Mouse (Mus musculus) stomach, postnatal 0 days (tissue): ENCODE data around the gene Ank3. TPM values are rescaled to one million over a fixed set of nuclear protein-coding genes. Genes with fewer than 3 reads are reported as not detected.
A peak's percentile ranks its signal among the peaks of the same experiment; 100 is the strongest.

ENCODE experiments used
- ATAC-seq: fragments of 200-750 bp; cut with Nextera tagmentation; 2 replicates; pipeline ENCODE4 v1.8.0; 2017; ENCODE audit not compliant: low FRiP score, low TSS enrichment
- DNase-seq: peaks from one replicate; pipeline ENCODE4 v3.0.0-alpha.2; 2016; ENCODE audit warnings: low spot score
- H3K27ac ChIP-seq: fragments of 300-500 bp; sonication (generic); replicated peaks from 2 replicates; pipeline ENCODE4 v1.5.1; 2014; ENCODE audit warnings: mild to moderate bottlenecking, control low read depth
- H3K27me3 ChIP-seq: fragments of 300-500 bp; sonication (generic); 2 replicates; pipeline ENCODE4 v1.6.1; 2014; ENCODE audit warnings: low read length; ENCODE audit not compliant: control insufficient read depth, insufficient read depth
- H3K36me3 ChIP-seq: fragments of 300-500 bp; sonication (generic); 2 replicates; pipeline ENCODE4 v1.6.1; 2014; ENCODE audit warnings: low read length, mixed read lengths; ENCODE audit not compliant: control insufficient read depth, insufficient read depth
- H3K4me1 ChIP-seq: fragments of 300-500 bp; sonication (generic); replicated peaks from 2 replicates; pipeline ENCODE4 v1.6.1; 2014; ENCODE audit warnings: antibody characterized with exemption; ENCODE audit not compliant: control insufficient read depth, insufficient read depth
- H3K4me2 ChIP-seq: fragments of 300-500 bp; sonication (generic); replicated peaks from 2 replicates; pipeline ENCODE4 v1.6.1; 2014; ENCODE audit warnings: low read depth, mild to moderate bottlenecking, control low read depth, moderate library complexity
- H3K4me3 ChIP-seq: fragments of 300-500 bp; sonication (generic); 2 replicates; pipeline ENCODE4 v1.5.1; 2014; ENCODE audit warnings: low read depth, low read length, control low read depth
- H3K9ac ChIP-seq: fragments of 300-500 bp; sonication (generic); 2 replicates; pipeline ENCODE4 v1.6.1; 2014; ENCODE audit warnings: mild to moderate bottlenecking, low read length, control low read depth, mixed read lengths
- H3K9me3 ChIP-seq: fragments of 300-500 bp; sonication (generic); 2 replicates; pipeline ENCODE4 v1.6.1; 2016; ENCODE audit warnings: low read length; ENCODE audit not compliant: control insufficient read depth
- CTCF ChIP-seq: IDR thresholded peaks from 2 replicates; pipeline ENCODE4 v1.5.1; 2016; ENCODE audit warnings: antibody characterized with exemption, low read depth, mild to moderate bottlenecking, moderate library complexity
- EP300 ChIP-seq: optimal IDR thresholded peaks from 2 replicates; pipeline ENCODE3; 2016; ENCODE audit warnings: antibody characterized with exemption
- WGBS: fragments of 180-500 bp; shearing (Covaris S2); extraction: QIAGEN DNeasy Blood & Tissue Kit; methylation state at CpG from one replicate; pipeline ENCODE4 v1.1.7; 2014; 5-methylcytosine and 5-hydroxymethylcytosine counted together
- polyA plus RNA-seq: library from polyadenylated mRNA; unstranded; fragments of >200 nt; fragmentation: Nextera tagmentation; extraction: Ambion mirVana; gene quantifications from 2 replicates; pipeline ENCODE4 v1.2.1, GENCODE M21; 2015

Ank3 gene
- polyA plus RNA-seq, 1 experiment from 2014 or later, result 16.0 TPM

DNA sequence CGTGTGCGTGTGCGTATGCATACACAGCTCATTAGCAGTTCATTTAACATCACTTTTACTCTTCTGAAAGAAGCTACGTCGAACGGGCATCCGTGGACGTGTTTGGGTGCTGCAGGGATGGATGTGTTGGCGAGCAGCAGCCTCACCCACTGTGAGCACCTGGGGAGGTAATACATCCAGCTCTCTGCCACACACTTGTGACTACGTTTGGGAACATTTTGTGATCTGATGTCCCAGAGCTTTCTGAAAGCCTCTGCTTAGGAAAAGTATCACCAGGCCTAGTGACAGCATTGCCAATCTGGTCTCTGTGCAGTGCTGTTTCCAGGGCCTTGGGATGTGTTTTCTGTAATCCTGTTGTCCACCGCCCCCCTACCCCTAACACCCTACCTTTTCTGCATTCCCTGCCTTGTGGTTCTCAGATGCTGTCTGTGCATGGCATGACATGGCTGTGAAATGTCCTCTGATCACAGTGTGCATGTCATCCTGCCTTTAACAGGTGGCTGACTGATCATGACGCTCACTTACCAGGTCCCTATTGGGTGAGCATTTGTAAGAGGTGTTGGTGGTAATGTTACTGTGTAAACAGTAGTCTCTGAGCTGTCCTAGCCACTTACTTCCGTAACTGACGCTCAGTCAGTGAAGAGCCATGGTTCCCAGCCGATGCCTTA is 178.6 kb downstream of the Ank3 start:
- DNase-seq (no peak), ATAC-seq (0 out of 2 replicates have a peak, but pooled peaks have one; percentile 30)
- no peaks in the 10 kb centered on the region for H3K9me3 ChIP-seq
- TF ChIP-seq EP300, result no peak
- no peak for TF ChIP-seq CTCF
- no peak overlapping the region for H3K4me2 ChIP-seq
- no peaks in the 10 kb centered on the region for H3K4me1 ChIP-seq
- no peaks in the 10 kb centered on the region for H3K27me3 ChIP-seq
- H3K9ac ChIP-seq, result no peak overlapping the region
- H3K27ac ChIP-seq, result no peak overlapping the region
- H3K4me3 ChIP-seq, result no peak overlapping the region
- no peaks in the 10 kb centered on the region for H3K36me3 ChIP-seq
- WGBS, result 75% methylated on average over 15 of the region's 15 CpGs

DNA sequence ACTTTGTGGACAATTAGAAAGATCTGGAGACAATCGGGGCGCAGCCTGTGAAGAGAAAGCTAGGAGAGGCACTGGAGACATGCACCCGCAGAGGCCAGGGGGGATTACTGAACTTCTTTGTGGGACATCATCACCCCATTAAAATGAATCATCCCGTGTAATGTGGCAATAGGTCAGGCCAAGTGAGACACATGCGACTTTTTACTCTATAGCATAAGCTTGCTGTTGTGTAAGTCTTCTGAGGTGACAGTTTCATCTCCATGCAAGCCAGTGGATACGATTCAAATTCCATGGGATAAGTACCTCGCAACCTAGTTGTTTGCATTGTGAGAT is 179.1 kb downstream of the Ank3 start:
- Histone ChIP-seq H3K4me1 (no peaks in the 10 kb centered on the region), H3K36me3 (no peaks in the 10 kb centered on the region), H3K9ac (no peak overlapping the region), H3K4me2 (no peak overlapping the region), H3K4me3 (no peak overlapping the region), H3K27me3 (no peaks in the 10 kb centered on the region), H3K27ac (no peak overlapping the region), H3K9me3 (no peaks in the 10 kb centered on the region)
- no peak for TF ChIP-seq EP300
- no peak for TF ChIP-seq CTCF
- ATAC-seq, result no peak
- WGBS, result 72% methylated on average over 7 of the region's 7 CpGs
- DNase-seq, result no peak

DNA sequence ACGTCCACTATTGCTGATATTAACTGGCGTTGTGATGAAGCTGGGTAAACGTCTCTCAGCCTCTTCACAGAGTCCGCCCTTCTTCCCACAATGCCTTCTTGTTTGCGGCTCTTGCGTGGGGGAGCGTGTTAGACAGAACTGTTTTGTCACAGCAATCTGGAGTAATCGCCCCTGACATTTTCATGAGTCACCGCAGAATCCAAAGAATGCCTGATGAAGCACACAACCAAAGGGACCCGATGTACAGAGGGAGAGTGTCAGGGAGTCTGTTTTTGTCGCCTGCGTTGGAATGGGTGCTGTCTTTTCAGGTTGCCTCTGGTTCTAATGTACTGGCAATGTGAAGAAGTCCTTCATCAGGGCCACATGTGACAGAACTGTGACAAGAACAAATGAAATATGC is 181.0 kb downstream of the Ank3 start:
- H3K27me3 ChIP-seq, result no peaks in the 10 kb centered on the region
- WGBS, result 61% methylated on average over 12 of the region's 12 CpGs
- no peak overlapping the region for H3K4me3 ChIP-seq
- no peaks in the 10 kb centered on the region for H3K9me3 ChIP-seq
- H3K36me3 ChIP-seq, result no peaks in the 10 kb centered on the region
- H3K4me2 ChIP-seq, result no peak overlapping the region
- no peak for DNase-seq
- no peak overlapping the region for H3K9ac ChIP-seq
- no peaks in the 10 kb centered on the region for H3K4me1 ChIP-seq
- no peak for TF ChIP-seq CTCF
- no peak for TF ChIP-seq EP300
- no peak overlapping the region for H3K27ac ChIP-seq
- no peak for ATAC-seq

DNA sequence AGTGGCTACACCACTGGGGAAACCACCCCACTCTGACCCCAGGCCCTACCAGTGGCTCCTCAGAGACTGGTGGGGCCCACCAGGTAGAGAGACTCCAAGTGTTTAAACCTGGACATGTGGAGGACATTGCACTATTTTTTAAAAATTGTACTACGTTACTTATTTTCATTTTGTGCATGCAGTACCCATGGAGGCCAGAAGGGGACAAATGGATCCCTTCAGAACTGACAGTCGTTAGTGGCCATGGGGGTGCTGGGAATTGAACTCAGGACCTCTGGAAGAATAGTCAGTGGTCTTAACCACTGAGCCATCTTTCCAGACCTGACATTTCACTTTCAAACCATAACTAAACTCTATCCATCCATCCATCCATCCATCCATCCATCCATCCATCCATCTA is 183.0 kb downstream of the Ank3 start:
- H3K4me3 ChIP-seq, result no peak overlapping the region
- no peak overlapping the region for H3K27ac ChIP-seq
- no peak for ATAC-seq
- 88% methylated on average over 2 of the region's 2 CpGs for WGBS
- DNase-seq, result no peak
- H3K4me2 ChIP-seq, result no peak overlapping the region
- H3K4me1 ChIP-seq, result no peaks in the 10 kb centered on the region
- no peak overlapping the region for H3K9ac ChIP-seq
- H3K36me3 ChIP-seq, result no peaks in the 10 kb centered on the region
- TF ChIP-seq EP300 (no peak), CTCF (peak; percentile 16; the same call in 1 of the 2 replicates)
- H3K27me3 ChIP-seq, result no peaks in the 10 kb centered on the region
- no peaks in the 10 kb centered on the region for H3K9me3 ChIP-seq

DNA sequence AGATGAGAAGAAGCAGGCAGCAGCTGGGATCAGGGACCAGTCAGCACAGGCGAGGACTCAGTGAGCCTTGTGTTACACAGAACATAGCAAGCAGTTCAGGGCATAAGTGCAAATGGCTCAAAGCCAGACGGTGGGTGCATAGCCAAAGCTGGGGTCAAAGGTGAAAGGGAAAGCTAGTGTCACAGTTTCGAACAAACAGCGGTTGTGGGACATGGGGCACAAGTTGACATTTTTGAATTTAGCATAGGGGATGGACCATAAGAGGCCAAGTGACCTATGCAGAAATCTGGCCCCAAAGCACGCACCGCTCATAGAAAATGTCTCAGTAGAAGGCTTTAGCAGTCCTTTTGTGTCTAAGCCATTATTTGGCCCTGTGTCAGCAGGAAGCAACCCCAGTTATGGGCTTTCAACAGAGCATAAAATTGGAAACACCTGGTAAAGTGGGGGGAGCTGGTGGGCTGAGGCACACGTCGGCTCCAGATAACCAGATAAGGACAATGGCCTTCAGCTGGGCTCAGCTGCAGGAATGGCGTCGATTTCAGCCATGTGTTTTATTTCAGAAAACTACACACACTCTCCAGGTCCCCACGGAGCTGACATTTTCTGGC is 185.4 kb downstream of the Ank3 start:
- Histone ChIP-seq H3K4me3 (no peak overlapping the region), H3K9ac (no peak overlapping the region), H3K4me1 (no peaks in the 10 kb centered on the region), H3K9me3 (no peaks in the 10 kb centered on the region), H3K4me2 (no peak overlapping the region), H3K27me3 (no peaks in the 10 kb centered on the region), H3K36me3 (no peaks in the 10 kb centered on the region), H3K27ac (no peak overlapping the region)
- no peak for TF ChIP-seq EP300
- TF ChIP-seq CTCF, result no peak
- peak; percentile 17 for DNase-seq
- ATAC-seq, result peak; percentile 26; the same call in 1 of the 2 replicates
- 21% methylated on average over 11 of the region's 11 CpGs for WGBS

DNA sequence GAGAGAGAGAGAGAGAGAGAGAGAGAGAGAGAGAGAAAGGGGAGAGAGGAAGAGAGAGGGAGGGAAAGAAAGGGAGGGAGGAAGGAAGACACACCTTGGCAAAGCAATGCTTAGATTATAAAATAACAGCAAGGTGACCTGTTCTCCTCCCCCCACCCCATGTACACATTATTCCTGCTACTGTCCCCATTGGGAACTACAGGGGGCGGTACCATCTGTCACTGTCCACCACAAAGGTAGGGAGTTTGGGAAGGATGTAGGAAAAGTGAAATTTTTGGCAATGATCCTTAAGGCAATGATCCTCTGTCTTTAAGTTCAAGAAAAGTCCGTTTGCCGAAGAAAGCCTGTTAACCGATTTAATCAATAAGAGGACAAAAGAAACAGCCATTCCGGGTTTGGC is 186.0 kb downstream of the Ank3 start:
- Histone ChIP-seq H3K27ac (no peak overlapping the region), H3K4me1 (no peaks in the 10 kb centered on the region), H3K36me3 (no peaks in the 10 kb centered on the region), H3K27me3 (no peaks in the 10 kb centered on the region), H3K4me3 (no peak overlapping the region), H3K9me3 (no peaks in the 10 kb centered on the region), H3K9ac (no peak overlapping the region), H3K4me2 (no peak overlapping the region)
- no peak for DNase-seq
- ATAC-seq, result no peak
- 62% methylated on average over 5 of the region's 5 CpGs for WGBS
- TF ChIP-seq CTCF (0 out of 2 replicates have a peak, but pooled peaks have one; percentile 4), EP300 (no peak)
